Mouse (Mus musculus) stomach, postnatal 0 days (tissue): Measurements from ENCODE around the gene Copa.

ENCODE experiments used
- CTCF ChIP-seq: IDR thresholded peaks from 2 replicates; pipeline ENCODE4 v1.5.1; 2016; ENCODE audit warnings: antibody characterized with exemption, low read depth, mild to moderate bottlenecking, moderate library complexity
- EP300 ChIP-seq: optimal IDR thresholded peaks from 2 replicates; pipeline ENCODE3; 2016; ENCODE audit warnings: antibody characterized with exemption

DNA sequence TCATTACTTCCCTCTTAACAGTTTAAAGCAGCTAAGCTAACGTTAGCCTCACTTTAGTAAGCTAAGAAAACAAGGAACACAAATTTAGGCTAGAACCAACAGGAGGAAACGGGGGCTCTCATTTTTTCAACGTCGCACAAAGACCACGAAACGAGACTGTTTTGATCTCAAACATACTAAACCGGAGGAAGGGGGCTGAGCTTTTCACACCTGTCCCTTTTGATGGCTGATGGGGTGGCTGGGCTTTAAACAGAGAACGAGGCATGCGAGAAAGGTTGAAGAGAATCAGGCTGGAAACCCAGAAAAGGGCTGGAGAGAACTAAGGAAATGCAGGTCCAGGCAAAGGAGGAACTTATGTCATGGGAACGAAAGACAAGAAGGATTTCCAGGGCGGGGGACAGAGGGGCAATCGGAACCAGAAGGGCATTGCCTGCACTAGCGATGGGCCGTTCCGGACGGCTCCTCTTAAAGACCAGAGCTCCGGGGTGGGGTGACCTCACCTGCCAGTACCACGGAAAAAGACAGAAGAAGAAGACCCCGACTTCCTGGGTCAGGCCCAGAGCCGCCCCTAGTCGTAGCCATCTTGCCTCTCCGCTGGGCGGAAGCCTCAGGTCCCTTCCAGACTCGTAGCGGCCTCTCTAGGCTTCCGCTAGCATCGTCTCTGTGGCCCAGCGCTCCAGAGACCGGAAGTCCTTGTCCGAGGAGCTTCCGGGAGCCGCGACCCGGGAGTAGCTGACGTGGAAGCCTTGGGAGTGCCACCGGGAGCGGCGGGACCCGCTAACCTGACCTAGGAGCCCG lies at the start of gene Copa, which contains the start of gene Ncstn:
- TF ChIP-seq CTCF (peak; percentile 54), EP300 (peak; percentile 59)
